Mouse (Mus musculus): Measurements from ENCODE around the gene Ttc28. TPM values are rescaled to one million over a fixed set of nuclear protein-coding genes. Genes with fewer than 3 reads are reported as not detected.

Ttc28 gene
- polyA plus RNA-seq, 1 experiment: 6.8 TPM

- Histone ChIP-seq H3K27ac (ENCODE audit: insufficient read depth, low read length) (no peak overlapping the region), H3K36me3 (ENCODE audit: control insufficient read depth, insufficient read depth, low read length) (no peaks in the 10 kb centered on the region), H3K27me3 (ENCODE audit: control insufficient read depth, insufficient read depth, low read length) (no peaks in the 10 kb centered on the region), H3K4me1 (ENCODE audit: control insufficient read depth, insufficient read depth, insufficient read length) (peaks cover 20% of the 10 kb centered on the region; the same call in 1 of the 2 replicates), H3K4me3 (ENCODE audit: extremely low read depth, insufficient read depth, insufficient read length) (no peak overlapping the region)
- no peak for DNase-seq (ENCODE audit: low read depth in 1 of 2, low spot score in 2 of 2)
- TF ChIP-seq POLR2A (IDR thresholded peaks at IDR 0.05; ENCODE audit: low read depth, low read length) (no peak), CTCF (IDR thresholded peaks at IDR 0.05; ENCODE audit: extremely low read depth, insufficient read depth, insufficient read length, insufficient replicate concordance) (no peak)
- 90% methylated on average over 17 of the region's 17 CpGs for WGBS
Measured at GRCm38 (mm10) chr5:111054848-111055428, 175.3 kb downstream of the Ttc28 start.

DNA sequence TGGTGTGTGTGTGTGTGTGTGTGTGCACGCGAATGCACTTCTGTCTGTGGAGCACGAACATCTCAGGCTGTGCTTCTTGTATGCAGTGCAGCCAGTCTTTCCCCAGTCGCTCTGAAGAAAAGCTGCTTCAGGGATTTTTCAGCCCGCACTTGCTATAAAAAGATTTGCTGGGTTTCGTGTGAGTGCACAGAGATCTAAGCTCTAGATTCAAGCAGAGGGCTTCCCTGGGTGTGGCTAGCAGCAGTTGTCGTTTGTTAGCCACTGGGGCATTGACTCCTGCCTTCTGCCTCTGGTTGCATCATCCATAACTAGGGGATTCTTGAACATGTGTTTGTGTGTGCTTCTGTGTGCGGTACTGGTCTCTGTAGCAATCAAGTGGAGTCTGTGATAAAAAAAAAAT is 175.9 kb downstream of the Ttc28 start:
- H3K27me3 ChIP-seq (ENCODE audit: control insufficient read depth, insufficient read depth, low read length): no peaks in the 10 kb centered on the region
- TF ChIP-seq CTCF (IDR thresholded peaks at IDR 0.05; ENCODE audit: extremely low read depth, insufficient read depth, insufficient read length, insufficient replicate concordance) (no peak), POLR2A (IDR thresholded peaks at IDR 0.05; ENCODE audit: low read depth, low read length) (no peak)
- no peaks in the 10 kb centered on the region for H3K36me3 ChIP-seq (ENCODE audit: control insufficient read depth, insufficient read depth, low read length)
- WGBS: 65% methylated on average over 8 of the region's 8 CpGs
- no peak for DNase-seq (ENCODE audit: low read depth in 1 of 2, low spot score in 2 of 2)
- H3K4me3 ChIP-seq (ENCODE audit: extremely low read depth, insufficient read depth, insufficient read length): no peak overlapping the region
- no peak overlapping the region for H3K27ac ChIP-seq (ENCODE audit: insufficient read depth, low read length)
- H3K4me1 ChIP-seq (ENCODE audit: control insufficient read depth, insufficient read depth, insufficient read length): peaks cover 23% of the 10 kb centered on the region; the same call in 1 of the 2 replicates

GRCm38 (mm10) chr5:111057084-111057483 is 177.5 kb downstream of the Ttc28 start:
- Histone ChIP-seq H3K4me3 (ENCODE audit: extremely low read depth, insufficient read depth, insufficient read length) (no peak overlapping the region), H3K27ac (ENCODE audit: insufficient read depth, low read length) (no peak overlapping the region), H3K36me3 (ENCODE audit: control insufficient read depth, insufficient read depth, low read length) (no peaks in the 10 kb centered on the region), H3K27me3 (ENCODE audit: control insufficient read depth, insufficient read depth, low read length) (no peaks in the 10 kb centered on the region), H3K4me1 (ENCODE audit: control insufficient read depth, insufficient read depth, insufficient read length) (peaks cover 23% of the 10 kb centered on the region; the same call in 1 of the 2 replicates)
- TF ChIP-seq CTCF (IDR thresholded peaks at IDR 0.05; ENCODE audit: extremely low read depth, insufficient read depth, insufficient read length, insufficient replicate concordance) (no peak), POLR2A (IDR thresholded peaks at IDR 0.05; ENCODE audit: low read depth, low read length) (no peak)
- DNase-seq (ENCODE audit: low read depth in 1 of 2, low spot score in 2 of 2): peak in 1 of 2 experiments; percentile 23
- 58% methylated on average over 7 of the region's 7 CpGs for WGBS

GRCm38 (mm10) chr5:111058401-111059139 is 179.0 kb downstream of the Ttc28 start:
- H3K36me3 ChIP-seq (ENCODE audit: control insufficient read depth, insufficient read depth, low read length): no peaks in the 10 kb centered on the region
- peak overlapping the region; percentile 2; the same call in 1 of the 2 replicates for H3K4me3 ChIP-seq (ENCODE audit: extremely low read depth, insufficient read depth, insufficient read length)
- peaks cover 23% of the 10 kb centered on the region; the same call in 1 of the 2 replicates for H3K4me1 ChIP-seq (ENCODE audit: control insufficient read depth, insufficient read depth, insufficient read length)
- 5% methylated on average over 22 of the region's 22 CpGs for WGBS
- DNase-seq (ENCODE audit: low read depth in 1 of 2, low spot score in 2 of 2): peak; percentile 17 to 24
- TF ChIP-seq POLR2A (IDR thresholded peaks at IDR 0.05; ENCODE audit: low read depth, low read length) (no peak), CTCF (IDR thresholded peaks at IDR 0.05; ENCODE audit: extremely low read depth, insufficient read depth, insufficient read length, insufficient replicate concordance) (no peak)
- H3K27ac ChIP-seq (ENCODE audit: insufficient read depth, low read length): peak overlapping the region; percentile 55
- no peaks in the 10 kb centered on the region for H3K27me3 ChIP-seq (ENCODE audit: control insufficient read depth, insufficient read depth, low read length)

DNA sequence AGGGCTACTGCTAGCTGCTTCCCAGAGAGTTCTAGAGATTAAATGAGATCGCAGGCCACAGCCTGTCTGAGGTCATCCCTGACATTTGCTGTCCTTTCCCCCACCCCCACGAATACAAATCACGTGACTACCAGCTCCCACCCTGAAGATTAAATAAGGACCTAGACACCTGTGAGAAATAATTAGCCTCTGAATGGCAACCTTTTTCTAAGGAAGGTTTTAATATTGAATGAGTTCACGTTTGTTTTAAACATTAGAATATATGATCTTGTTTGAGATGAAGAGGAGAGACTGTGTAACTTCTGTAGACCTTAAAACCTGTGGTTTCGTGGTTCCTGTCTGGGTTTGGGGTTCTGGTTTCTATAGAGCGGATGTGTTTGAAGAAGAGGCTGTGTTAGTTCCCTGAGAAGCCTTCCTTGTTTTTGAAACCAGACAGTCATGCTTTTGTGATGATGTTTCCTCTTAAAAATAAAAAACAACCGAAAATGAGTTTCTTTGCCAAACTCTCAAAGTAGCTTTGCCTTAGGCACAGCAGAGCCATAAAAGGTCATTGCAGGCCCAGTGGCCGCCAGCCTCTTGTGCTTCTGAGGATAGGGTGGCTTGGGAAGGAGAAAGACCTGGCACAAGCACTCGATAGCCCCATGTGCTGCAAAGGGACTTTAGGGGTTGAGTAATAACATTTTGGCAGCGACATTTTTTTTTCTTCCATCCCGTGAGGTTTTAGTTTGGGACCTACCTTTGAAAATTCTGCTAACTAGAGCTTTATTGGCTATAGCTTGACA is 179.7 kb downstream of the Ttc28 start:
- Histone ChIP-seq H3K27me3 (ENCODE audit: control insufficient read depth, insufficient read depth, low read length) (no peaks in the 10 kb centered on the region), H3K36me3 (ENCODE audit: control insufficient read depth, insufficient read depth, low read length) (no peaks in the 10 kb centered on the region), H3K27ac (ENCODE audit: insufficient read depth, low read length) (peak overlapping the region; percentile 60), H3K4me3 (ENCODE audit: extremely low read depth, insufficient read depth, insufficient read length) (no peak overlapping the region), H3K4me1 (ENCODE audit: control insufficient read depth, insufficient read depth, insufficient read length) (peaks cover 23% of the 10 kb centered on the region; the same call in 1 of the 2 replicates)
- 10% methylated on average over 11 of the region's 11 CpGs for WGBS
- peak; percentile 60 to 67 for DNase-seq (ENCODE audit: low read depth in 1 of 2, low spot score in 2 of 2)
- TF ChIP-seq CTCF (IDR thresholded peaks at IDR 0.05; ENCODE audit: extremely low read depth, insufficient read depth, insufficient read length, insufficient replicate concordance): no peak
- TF ChIP-seq POLR2A (IDR thresholded peaks at IDR 0.05; ENCODE audit: low read depth, low read length): no peak

DNA sequence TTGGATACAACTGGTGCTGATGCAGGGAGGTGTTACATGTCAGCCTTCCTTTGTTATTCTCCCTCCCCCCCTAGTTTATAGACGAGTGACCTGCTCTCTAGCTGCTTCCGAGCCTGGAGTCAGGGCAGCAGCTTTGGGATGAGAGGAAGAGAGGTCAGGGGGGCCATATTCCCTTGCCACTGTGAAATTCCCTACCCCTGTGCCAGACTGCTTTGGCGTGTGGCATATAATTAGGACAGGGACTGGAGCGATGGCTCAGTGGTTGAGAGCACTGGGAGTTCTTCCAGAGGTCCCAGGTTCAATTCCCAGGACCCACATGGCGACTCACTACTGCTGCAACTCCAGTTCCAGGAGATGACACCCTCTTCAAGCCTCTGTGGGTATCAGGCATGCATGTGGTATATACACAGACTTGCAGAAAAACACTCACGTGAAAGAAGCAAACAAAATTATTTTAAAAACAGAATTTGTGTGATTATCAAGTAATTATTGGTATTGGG is 180.7 kb downstream of the Ttc28 start:
- no peak for TF ChIP-seq POLR2A (IDR thresholded peaks at IDR 0.05; ENCODE audit: low read depth, low read length)
- TF ChIP-seq CTCF (IDR thresholded peaks at IDR 0.05; ENCODE audit: extremely low read depth, insufficient read depth, insufficient read length, insufficient replicate concordance): no peak
- no peak for DNase-seq (ENCODE audit: low read depth in 1 of 2, low spot score in 2 of 2)

More for the DNA sequence above, 180.7 kb downstream of the Ttc28 start:
- peaks cover 23% of the 10 kb centered on the region; the same call in 1 of the 2 replicates for H3K4me1 ChIP-seq (ENCODE audit: control insufficient read depth, insufficient read depth, insufficient read length)
- WGBS: 81% methylated on average over 6 of the region's 6 CpGs
- no peak overlapping the region for H3K27ac ChIP-seq (ENCODE audit: insufficient read depth, low read length)
- H3K36me3 ChIP-seq (ENCODE audit: control insufficient read depth, insufficient read depth, low read length): no peaks in the 10 kb centered on the region
- H3K4me3 ChIP-seq (ENCODE audit: extremely low read depth, insufficient read depth, insufficient read length): no peak overlapping the region
- H3K27me3 ChIP-seq (ENCODE audit: control insufficient read depth, insufficient read depth, low read length): no peaks in the 10 kb centered on the region

Data from spleen, adult 2 months (tissue).